Mouse (Mus musculus) kidney, adult 2 months (tissue): ENCODE results near the gene D630003M21Rik.

Experiments used
- CTCF ChIP-seq: fragments of 200-500 bp; conservative IDR thresholded peaks from 2 replicates; pipeline ENCODE4 v1.5.1; 2011; ENCODE audit warnings: low read depth, mild to moderate bottlenecking, control low read depth, low read length, moderate library complexity, mixed read lengths; ENCODE audit not compliant: insufficient read depth, insufficient read length
- POLR2A ChIP-seq: fragments of 200-500 bp; IDR thresholded peaks from one replicate; pipeline ENCODE4 v1.6.1; 2011; ENCODE audit warnings: low read depth, low read length, control low read depth

DNA sequence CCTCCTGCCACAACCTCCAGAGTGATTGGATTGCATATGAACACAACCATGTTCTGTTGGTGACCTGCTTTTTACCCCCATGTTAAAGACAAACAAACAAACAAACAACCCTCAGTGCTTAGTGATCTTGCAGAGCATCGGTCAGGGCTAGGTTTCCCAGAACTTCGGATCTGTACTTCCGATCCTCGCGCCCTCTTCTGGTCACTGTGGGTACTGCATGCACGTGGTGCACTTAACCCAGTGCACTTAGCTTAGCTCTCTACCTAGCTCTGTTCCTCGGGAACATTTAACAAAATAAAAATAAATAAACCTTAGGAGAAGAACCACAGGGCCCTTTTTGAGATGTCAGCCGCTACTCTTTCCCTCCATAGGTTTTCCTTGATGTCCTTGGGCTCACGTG, 48.2 kb downstream of the D630003M21Rik start:
- no peak for TF ChIP-seq POLR2A
- peak; percentile 76 for TF ChIP-seq CTCF
